8 mouse cellular contexts compared by ENCODE assay signal in the genomic region with DNA sequence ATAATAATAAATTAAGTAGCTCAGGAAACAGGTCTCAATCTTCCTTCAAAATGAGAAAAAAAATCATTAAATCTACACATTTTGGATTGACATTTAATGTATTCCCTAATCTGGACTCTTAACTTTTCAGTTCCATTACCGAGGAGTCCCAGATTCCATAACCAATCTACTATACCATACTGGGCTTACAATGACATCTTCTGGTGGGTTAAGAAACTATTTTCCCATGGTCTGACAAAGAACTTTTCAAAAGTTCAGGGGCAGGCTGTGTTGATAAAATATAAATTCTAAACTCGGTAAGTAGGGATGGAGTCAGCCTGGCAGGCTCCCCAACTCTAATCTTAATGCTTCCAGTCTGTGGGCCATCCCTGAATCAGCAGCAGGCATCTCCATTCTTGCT. TPM values are rescaled to one million over a fixed set of nuclear protein-coding genes. Genes with fewer than 3 reads are reported as not detected.
DNase-seq lines count a peak whose midpoint lies in the region; ATAC-seq and TF ChIP-seq lines count a peak whose summit lies in the region.

No protein-coding gene starts in this region.

- no peak overlapping the region for H3K27ac ChIP-seq in kidney, embryonic 16.5 days (ENCODE audit: low read length)
- no peak overlapping the region for H3K27ac ChIP-seq in MEL (ENCODE audit: control insufficient read depth, low read depth, low read length)
- no peak overlapping the region for H3K27ac ChIP-seq in limb, embryonic 14.5 days (replicated peaks; ENCODE audit: low read depth, low read length)

- H3K4me2 ChIP-seq in kidney, embryonic 16.5 days (replicated peaks; ENCODE audit: low read depth, low read length), result peak overlapping the region; percentile 81; the same call in 1 of the 2 replicates
- H3K4me2 ChIP-seq in limb, embryonic 14.5 days (replicated peaks; ENCODE audit: low read depth, low read length, severe bottlenecking), result peak overlapping the region; percentile 82; the same call in 1 of the 2 replicates

- no peak for TF ChIP-seq EP300 in MEL (IDR thresholded peaks at IDR 0.05; ENCODE audit: low read depth in 1 of 2, low read length in 2 of 2)

- DNase-seq in cerebellum, adult 9-10 months, result peak; percentile 10
- no peak for DNase-seq in cerebellum, postnatal 36 days
- DNase-seq in kidney, postnatal 4 days, result no peak
- peak; percentile 35 for DNase-seq in MEL (ENCODE audit: low read depth, low spot score)
- no peak for DNase-seq in limb, embryonic 14.5 days (ENCODE audit: low spot score)
- DNase-seq in layer of hippocampus, postnatal 14 days (ENCODE audit: low spot score in 2 of 2), result no peak

- no peak overlapping the region for H3K9ac ChIP-seq in kidney, embryonic 16.5 days (replicated peaks; ENCODE audit: low read length)
- H3K9ac ChIP-seq in MEL (ENCODE audit: control insufficient read depth, low read depth, low read length, poor library complexity, severe bottlenecking), result peak overlapping the region; percentile 92; the same call in 1 of the 2 replicates
- 0 out of 2 replicates have a peak overlapping the region, but pooled peaks have one; percentile 5 for H3K9ac ChIP-seq in limb, embryonic 14.5 days (ENCODE audit: low read depth, low read length, severe bottlenecking)

- peaks cover 12% of the 10 kb centered on the region for H3K4me1 ChIP-seq in kidney, embryonic 16.5 days (ENCODE audit: insufficient read depth, low read length)
- H3K4me1 ChIP-seq in MEL (ENCODE audit: control insufficient read depth in 1 of 2, insufficient read depth in 2 of 2, low read length in 2 of 2), result peaks cover 4 to 5% of the 10 kb centered on the region in 2 experiments; a peak in 3 of 4 replicates
- peaks cover 11% of the 10 kb centered on the region; the same call in 1 of the 2 replicates for H3K4me1 ChIP-seq in limb, embryonic 14.5 days (ENCODE audit: control insufficient read depth, insufficient read depth, low read length)

- no peak overlapping the region for H3K4me3 ChIP-seq in kidney, embryonic 16.5 days (ENCODE audit: low read length)
- peak overlapping the region in 1 of 2 experiments; percentile 89; a peak in 1 of 4 replicates for H3K4me3 ChIP-seq in MEL (ENCODE audit: control insufficient read depth in 1 of 2, insufficient read depth in 1 of 2, low read depth in 2 of 2, low read length in 2 of 2)
- 0 out of 2 replicates have a peak overlapping the region, but pooled peaks have one; percentile 72 for H3K4me3 ChIP-seq in limb, embryonic 14.5 days (replicated peaks; ENCODE audit: low read length)

- no peaks in the 10 kb centered on the region for H3K27me3 ChIP-seq in kidney, embryonic 16.5 days (ENCODE audit: insufficient read depth, low read length)
- H3K27me3 ChIP-seq in MEL (ENCODE audit: control insufficient read depth in 1 of 2, insufficient read depth in 2 of 2, low read length in 2 of 2), result no peaks in the 10 kb centered on the region
- no peaks in the 10 kb centered on the region for H3K27me3 ChIP-seq in limb, embryonic 14.5 days (ENCODE audit: control insufficient read depth, insufficient read depth, low read length)

- peak in 1 of 3 experiments; percentile 40; a peak in 2 of 6 replicates for TF ChIP-seq CTCF in MEL (IDR thresholded peaks at IDR 0.05 in 2 of 3, conservative IDR thresholded peaks at IDR 0.05 in 1 of 3; ENCODE audit: control insufficient read depth in 1 of 3, insufficient read depth in 1 of 3, low read depth in 2 of 3, low read length in 3 of 3, poor library complexity in 1 of 3, severe bottlenecking in 1 of 3)

- WGBS in kidney, embryonic 16.5 days, result 53% methylated on average over 2 of the region's 2 CpGs
- WGBS in limb, embryonic 14.5 days, result 50% methylated on average over 2 of the region's 2 CpGs

- 0 out of 2 replicates have a peak, but pooled peaks cover 3% of the 10 kb centered on the region for H3K36me3 ChIP-seq in kidney, embryonic 16.5 days (ENCODE audit: insufficient read depth, low read length)
- H3K36me3 ChIP-seq in MEL (ENCODE audit: control insufficient read depth in 1 of 2, insufficient read depth in 2 of 2, low read length in 2 of 2), result peaks cover 3 to 12% of the 10 kb centered on the region in 2 experiments; a peak in 3 of 4 replicates
- no peaks in the 10 kb centered on the region for H3K36me3 ChIP-seq in limb, embryonic 14.5 days (ENCODE audit: control insufficient read depth, insufficient read depth, low read length)

- no peaks in the 10 kb centered on the region for H3K9me3 ChIP-seq in kidney, embryonic 16.5 days (ENCODE audit: low read length)
- H3K9me3 ChIP-seq in MEL (replicated peaks; ENCODE audit: insufficient read depth, low read length), result no peaks in the 10 kb centered on the region
- H3K9me3 ChIP-seq in limb, embryonic 14.5 days (ENCODE audit: control insufficient read depth, low read length), result no peaks in the 10 kb centered on the region

- peaks cover 17% of the 10 kb centered on the region for H3K79me2 ChIP-seq in MEL (ENCODE audit: control insufficient read depth, insufficient read depth, low read length, poor library complexity)

- TF ChIP-seq RAD21 in MEL (IDR thresholded peaks at IDR 0.05; ENCODE audit: low read depth, low read length), result peak; percentile 54

- TF ChIP-seq POLR2A in MEL (IDR thresholded peaks at IDR 0.05; ENCODE audit: control insufficient read depth in 1 of 2, insufficient read depth in 1 of 2, low read depth in 1 of 2, low read length in 2 of 2, poor library complexity in 1 of 2), result no peak
- TF ChIP-seq POLR2A in limb, embryonic 14.5 days (IDR thresholded peaks at IDR 0.05; ENCODE audit: borderline replicate concordance, extremely low read depth, insufficient read depth, insufficient read length), result no peak

- ATAC-seq in kidney, embryonic 16.5 days (ENCODE audit: low FRiP score, low TSS enrichment), result no peak
- no peak for ATAC-seq in limb, embryonic 14.5 days (ENCODE audit: low FRiP score, low read depth)
- no peak for ATAC-seq in monocyte, adult 5-6 weeks (replicated peaks; ENCODE audit: insufficient number of reproducible peaks, low FRiP score, low TSS enrichment, poor library complexity, severe bottlenecking)

TF ChIP-seq in MEL, 35 proteins besides CTCF, POLR2A, EP300 and RAD21:
- TF ChIP-seq CHD1 (IDR thresholded peaks at IDR 0.05; ENCODE audit: low read depth, low read length), result no peak
- no peak for TF ChIP-seq GATA1 (IDR thresholded peaks at IDR 0.05; ENCODE audit: low read depth, low read length)
- no peak for TF ChIP-seq ZKSCAN1 (IDR thresholded peaks at IDR 0.05; ENCODE audit: low read depth, low read length)
- TF ChIP-seq ZC3H11A (IDR thresholded peaks at IDR 0.05; ENCODE audit: low read depth, low read length), result peak; percentile 22; the same call in 1 of the 2 replicates
- no peak for TF ChIP-seq KAT2A (conservative IDR thresholded peaks at IDR 0.05; ENCODE audit: low read depth, low read length)
- peak; percentile 25; the same call in 1 of the 2 replicates for TF ChIP-seq SMC3 (IDR thresholded peaks at IDR 0.05; ENCODE audit: low read depth, low read length)
- no peak for TF ChIP-seq TAL1 (IDR thresholded peaks at IDR 0.05; ENCODE audit: low read length)

RNA-seq across cellular contexts. Expression of gene Cenpp, which starts 1.4 kb away (rescaled TPM):
- polyA plus RNA-seq in kidney, embryonic 16.5 days (2015; fragmentation: Nextera tagmentation; extraction: Ambion mirVana), result 26.2 and 28.6 TPM in 2 replicates
- total RNA-seq in MEL (2012; rRNA removed), result 16.2 and 17.9 TPM in 2 replicates
- 10 to 100 TPM in 1 of 2 experiments, not detected in 1; 13.2 TPM for polyA plus RNA-seq in MEL (2012; ENCODE audit: insufficient read depth in 1 of 2, insufficient read length in 2 of 2, low read depth in 1 of 2, low replicate concordance in 2 of 2, missing spikeins in 1 of 2)
- 5.9 and 9.8 TPM in 2 replicates for polyA plus RNA-seq in limb, embryonic 14.5 days (2012; rRNA removed)
- 21.8 and 22.2 TPM in 2 replicates for polyA plus RNA-seq in limb, embryonic 14.5 days (2014; fragmentation: Nextera tagmentation; extraction: Ambion mirVana)
- total RNA-seq in layer of hippocampus, postnatal 14 days (2021), result 1 to 10 TPM; 1.3 to 2.3 TPM
- total RNA-seq in monocyte, adult 5-6 weeks (2017), result 2.4 to 4.6 TPM (median 2.9 TPM) in 3 replicates

RNA-seq across cellular contexts. Expression of gene Nol8, which starts 1.7 kb away (rescaled TPM):
- polyA plus RNA-seq in kidney, embryonic 16.5 days (2015; fragmentation: Nextera tagmentation; extraction: Ambion mirVana), result 15.1 and 15.7 TPM in 2 replicates
- total RNA-seq in MEL (2012; rRNA removed), result 23.6 and 26.2 TPM in 2 replicates
- 100 to 1,000 TPM in 1 of 2 experiments, 10 to 100 TPM in 1; 20.1 to 484 TPM for polyA plus RNA-seq in MEL (2012; ENCODE audit: insufficient read depth in 1 of 2, insufficient read length in 2 of 2, low read depth in 1 of 2, low replicate concordance in 2 of 2, missing spikeins in 1 of 2)
- 6.6 and 9.8 TPM in 2 replicates for polyA plus RNA-seq in limb, embryonic 14.5 days (2012; rRNA removed)
- 12.2 and 13.6 TPM in 2 replicates for polyA plus RNA-seq in limb, embryonic 14.5 days (2014; fragmentation: Nextera tagmentation; extraction: Ambion mirVana)
- 10 to 100 TPM; 24.6 to 25.4 TPM for total RNA-seq in layer of hippocampus, postnatal 14 days (2021)
- total RNA-seq in monocyte, adult 5-6 weeks (2017), result 35.4 to 43.9 TPM (median 37.5 TPM) in 3 replicates

RNA-seq across cellular contexts. Expression of gene Iars, which starts 30.8 kb away (rescaled TPM):
- 79.2 and 87.0 TPM in 2 replicates for polyA plus RNA-seq in kidney, embryonic 16.5 days (2015; fragmentation: Nextera tagmentation; extraction: Ambion mirVana)
- total RNA-seq in MEL (2012; rRNA removed), result 86.4 and 115 TPM in 2 replicates
- 1,000 to 10,000 TPM in 1 of 2 experiments, 100 to 1,000 TPM in 1; 178 to 4,419 TPM for polyA plus RNA-seq in MEL (2012; ENCODE audit: insufficient read depth in 1 of 2, insufficient read length in 2 of 2, low read depth in 1 of 2, low replicate concordance in 2 of 2, missing spikeins in 1 of 2)
- 54.9 and 61.8 TPM in 2 replicates for polyA plus RNA-seq in limb, embryonic 14.5 days (2012; rRNA removed)
- 68.3 and 73.1 TPM in 2 replicates for polyA plus RNA-seq in limb, embryonic 14.5 days (2014; fragmentation: Nextera tagmentation; extraction: Ambion mirVana)
- 10 to 100 TPM; 63.7 to 66.7 TPM for total RNA-seq in layer of hippocampus, postnatal 14 days (2021)
- total RNA-seq in monocyte, adult 5-6 weeks (2017), result 22.2 to 34.1 TPM (median 22.9 TPM) in 3 replicates

RNA-seq across cellular contexts. Expression of gene Ogn, which starts 43.3 kb away (rescaled TPM):
- 54.9 and 59.1 TPM in 2 replicates for polyA plus RNA-seq in kidney, embryonic 16.5 days (2015; fragmentation: Nextera tagmentation; extraction: Ambion mirVana)
- total RNA-seq in MEL (2012; rRNA removed), result 0.04 TPM in 1 of 2 replicates, not detected in the other
- polyA plus RNA-seq in MEL (2012; ENCODE audit: insufficient read depth in 1 of 2, insufficient read length in 2 of 2, low read depth in 1 of 2, low replicate concordance in 2 of 2, missing spikeins in 1 of 2), result under 1 TPM in 1 of 2 experiments, not detected in 1; 0.06 TPM
- 100 and 135 TPM in 2 replicates for polyA plus RNA-seq in limb, embryonic 14.5 days (2012; rRNA removed)
- 275 and 276 TPM in 2 replicates for polyA plus RNA-seq in limb, embryonic 14.5 days (2014; fragmentation: Nextera tagmentation; extraction: Ambion mirVana)
- 1 to 10 TPM; 1.5 to 5.2 TPM for total RNA-seq in layer of hippocampus, postnatal 14 days (2021)
- total RNA-seq in monocyte, adult 5-6 weeks (2017), result not detected in 3 replicates

Comparison
In these comparisons a context has a peak if more than half of its experiments do, and no peak if none do; other contexts are left out.
1. DNase-seq: peak in cerebellum, adult 9-10 months (single experiment) and MEL (single experiment); none in cerebellum, postnatal 36 days (0 of 2), kidney, postnatal 4 days (0 of 2), limb, embryonic 14.5 days (single experiment) and layer of hippocampus, postnatal 14 days (0 of 2).